10 mouse cellular contexts compared by ENCODE assay signal in the genomic region with DNA sequence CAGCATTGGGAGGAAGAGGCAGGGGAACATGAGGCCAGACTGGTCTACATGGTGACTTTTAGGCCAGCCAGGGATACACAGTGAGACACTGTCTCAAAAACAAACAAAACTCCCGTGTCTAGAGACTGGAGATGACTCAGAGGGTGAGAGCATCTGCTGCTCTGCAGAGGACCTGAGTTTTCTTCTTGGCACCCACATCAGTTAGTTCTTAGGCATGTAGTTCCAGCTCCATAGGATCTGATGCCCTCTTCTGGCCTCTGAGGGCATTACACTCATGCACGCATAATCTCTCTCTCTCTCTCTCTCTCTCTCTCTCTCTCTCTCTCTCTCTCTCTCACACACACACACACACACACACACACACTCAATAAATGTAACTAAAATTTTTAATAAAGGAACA. TPM values are rescaled to one million over a fixed set of nuclear protein-coding genes. Genes with fewer than 3 reads are reported as not detected.
DNase-seq lines count a peak whose midpoint lies in the region; ATAC-seq and TF ChIP-seq lines count a peak whose summit lies in the region.
"Had no signal": no experiment of that assay in that cellular context is flagged by ENCODE, and none has a peak within 500 bp of the region (broad histone marks: within the 10 kb centered on the region; RNA-seq: fewer than 3 reads in every experiment).

No protein-coding gene starts in this region.

- no peak overlapping the region for H3K4me3 ChIP-seq in hindbrain, embryonic 11.5 days (ENCODE audit: low read depth, low read length)
- no peak overlapping the region for H3K4me3 ChIP-seq in hindbrain, embryonic 13.5 days
- no peak overlapping the region for H3K4me3 ChIP-seq in bone marrow, adult 2 months (replicated peaks; ENCODE audit: control insufficient read depth, low read depth, low read length)
- H3K4me3 ChIP-seq: embryonic facial prominence, embryonic 13.5 days; lung, embryonic 15.5 days had no signal

- no peaks in the 10 kb centered on the region for H3K4me1 ChIP-seq in hindbrain, embryonic 11.5 days (replicated peaks; ENCODE audit: control insufficient read depth, insufficient read depth, low read length)
- no peaks in the 10 kb centered on the region for H3K4me1 ChIP-seq in hindbrain, embryonic 13.5 days (replicated peaks)
- H3K4me1 ChIP-seq in bone marrow, adult 2 months (ENCODE audit: control insufficient read depth, insufficient read depth, low read length) = no peaks in the 10 kb centered on the region; the same call in 1 of the 2 replicates
- H3K4me1 ChIP-seq: embryonic facial prominence, embryonic 13.5 days; lung, embryonic 15.5 days had no signal

- 79% methylated on average over 2 of the region's 2 CpGs for WGBS in hindbrain, embryonic 11.5 days
- WGBS in hindbrain, embryonic 13.5 days = 75% methylated on average over 2 of the region's 2 CpGs
- WGBS in bone marrow, adult 2 months = 83% methylated on average over 2 of the region's 2 CpGs

- peak; percentile 17 for DNase-seq in hindbrain, embryonic 11.5 days (ENCODE audit: low spot score)
- peak; percentile 37 for DNase-seq in right cerebral cortex, postnatal 4 days
- no peak for DNase-seq in right cerebral cortex, adult 2 months (ENCODE audit: low spot score in 2 of 2)
- DNase-seq in thymus, postnatal 14 days = peak; percentile 42
- no peak for DNase-seq in cerebellum, adult 8-10 months
- no peak for DNase-seq in frontal cortex, adult 2 months (ENCODE audit: extremely low spot score in 1 of 2, low spot score in 1 of 2)

- no peak overlapping the region for H3K9ac ChIP-seq in hindbrain, embryonic 11.5 days (ENCODE audit: low read depth, low read length)
- H3K9ac ChIP-seq in hindbrain, embryonic 13.5 days = no peak overlapping the region
- H3K9ac ChIP-seq: embryonic facial prominence, embryonic 13.5 days; lung, embryonic 15.5 days had no signal

- TF ChIP-seq CTCF in bone marrow, adult 2 months (IDR thresholded peaks at IDR 0.05; ENCODE audit: control insufficient read depth, insufficient read depth, low read length) = peak; percentile 19; the same call in 1 of the 2 replicates

- H3K27me3 ChIP-seq in hindbrain, embryonic 11.5 days (ENCODE audit: control insufficient read depth, insufficient read depth, low read length) = no peaks in the 10 kb centered on the region
- no peaks in the 10 kb centered on the region for H3K27me3 ChIP-seq in hindbrain, embryonic 13.5 days
- H3K27me3 ChIP-seq: embryonic facial prominence, embryonic 13.5 days; lung, embryonic 15.5 days had no signal

- ATAC-seq in hindbrain, embryonic 11.5 days (ENCODE audit: low FRiP score) = no peak
- no peak for ATAC-seq in hindbrain, embryonic 13.5 days (ENCODE audit: low FRiP score)

- H3K9me3 ChIP-seq in hindbrain, embryonic 11.5 days (ENCODE audit: control insufficient read depth, low read length) = no peaks in the 10 kb centered on the region
- H3K9me3 ChIP-seq in hindbrain, embryonic 13.5 days = no peaks in the 10 kb centered on the region
- H3K9me3 ChIP-seq: embryonic facial prominence, embryonic 13.5 days; lung, embryonic 15.5 days had no signal

- H3K36me3 ChIP-seq in hindbrain, embryonic 11.5 days (ENCODE audit: control insufficient read depth, insufficient read depth, low read length) = no peaks in the 10 kb centered on the region
- no peaks in the 10 kb centered on the region for H3K36me3 ChIP-seq in hindbrain, embryonic 13.5 days
- H3K36me3 ChIP-seq: embryonic facial prominence, embryonic 13.5 days; lung, embryonic 15.5 days had no signal

- no peak overlapping the region for H3K27ac ChIP-seq in hindbrain, embryonic 11.5 days (ENCODE audit: low read depth, low read length)
- H3K27ac ChIP-seq in hindbrain, embryonic 13.5 days = no peak overlapping the region
- no peak overlapping the region for H3K27ac ChIP-seq in bone marrow, adult 2 months (ENCODE audit: control insufficient read depth, insufficient read depth, low read depth, low read length, poor library complexity)
- H3K27ac ChIP-seq: embryonic facial prominence, embryonic 13.5 days; lung, embryonic 15.5 days had no signal

- TF ChIP-seq POLR2A in bone marrow, adult 2 months (IDR thresholded peaks at IDR 0.05; ENCODE audit: borderline replicate concordance, control insufficient read depth, low read depth, low read length) = no peak

- no peak overlapping the region for H3K4me2 ChIP-seq in hindbrain, embryonic 11.5 days (replicated peaks; ENCODE audit: low read depth, low read length)
- no peak overlapping the region for H3K4me2 ChIP-seq in hindbrain, embryonic 13.5 days
- H3K4me2 ChIP-seq: embryonic facial prominence, embryonic 13.5 days; lung, embryonic 15.5 days had no signal

RNA-seq across cellular contexts. Expression of a gene that starts 7.6 kb away (rescaled TPM):
- not detected in 2 replicates for polyA plus RNA-seq in hindbrain, embryonic 11.5 days (2014; fragmentation: Nextera tagmentation; extraction: Ambion mirVana)
- polyA plus RNA-seq in hindbrain, embryonic 13.5 days (2015; fragmentation: Nextera tagmentation; extraction: Ambion mirVana) = not detected in 2 replicates
- polyA plus RNA-seq in bone marrow, adult 2 months (2011; ENCODE audit: insufficient read depth, insufficient read length, low replicate concordance, missing spikeins) = not detected in 2 replicates
- not detected in 2 replicates for polyA plus RNA-seq in frontal cortex, adult 2 months (2012; rRNA removed)
- polyA plus RNA-seq: lung, embryonic 15.5 days had no signal

RNA-seq across cellular contexts. Expression of a gene that starts 26.2 kb away (rescaled TPM):
- polyA plus RNA-seq in hindbrain, embryonic 11.5 days (2014; fragmentation: Nextera tagmentation; extraction: Ambion mirVana) = 2.9 TPM in 2 replicates
- 8.4 and 9.3 TPM in 2 replicates for polyA plus RNA-seq in hindbrain, embryonic 13.5 days (2015; fragmentation: Nextera tagmentation; extraction: Ambion mirVana)
- not detected in 2 replicates for polyA plus RNA-seq in bone marrow, adult 2 months (2011; ENCODE audit: insufficient read depth, insufficient read length, low replicate concordance, missing spikeins)
- polyA plus RNA-seq in frontal cortex, adult 2 months (2012; rRNA removed) = 21.1 and 21.7 TPM in 2 replicates

RNA-seq across cellular contexts. Expression of a gene that starts 54.1 kb away (rescaled TPM):
- 0.13 and 0.17 TPM in 2 replicates for polyA plus RNA-seq in hindbrain, embryonic 11.5 days (2014; fragmentation: Nextera tagmentation; extraction: Ambion mirVana)
- not detected in 2 replicates for polyA plus RNA-seq in hindbrain, embryonic 13.5 days (2015; fragmentation: Nextera tagmentation; extraction: Ambion mirVana)
- polyA plus RNA-seq in bone marrow, adult 2 months (2011; ENCODE audit: insufficient read depth, insufficient read length, low replicate concordance, missing spikeins) = 0.47 and 1.8 TPM in 2 replicates
- 0.38 and 0.46 TPM in 2 replicates for polyA plus RNA-seq in frontal cortex, adult 2 months (2012; rRNA removed)

Comparison
In these comparisons a context has a peak if more than half of its experiments do, and no peak if none do; other contexts are left out.
1. DNase-seq: peak in hindbrain, embryonic 11.5 days (single experiment), right cerebral cortex, postnatal 4 days (single experiment) and thymus, postnatal 14 days (single experiment); none in right cerebral cortex, adult 2 months (0 of 2), cerebellum, adult 8-10 months (single experiment) and frontal cortex, adult 2 months (0 of 2).